Mouse (Mus musculus) small intestine, adult 2 months (tissue): ENCODE measurements around the gene Cdhr4. TPM values are rescaled to one million over a fixed set of nuclear protein-coding genes. Genes with fewer than 3 reads are reported as not detected.

Experiments
- H3K27ac ChIP-seq: fragments of 200-500 bp; 2 replicates; pipeline ENCODE4 v1.5.1; 2012; ENCODE audit warnings: low read depth, low read length, control low read depth, inconsistent platforms; ENCODE audit not compliant: insufficient read depth
- H3K27me3 ChIP-seq: fragments of 200-500 bp; 2 replicates; pipeline ENCODE4 v1.6.1; 2012; ENCODE audit warnings: mild to moderate bottlenecking, moderate library complexity, low read length, inconsistent platforms; ENCODE audit not compliant: control insufficient read depth, insufficient read depth
- H3K36me3 ChIP-seq: fragments of 200-500 bp; 2 replicates; pipeline ENCODE4 v1.6.1; 2012; ENCODE audit warnings: mild to moderate bottlenecking, low read length, control low read depth, inconsistent platforms; ENCODE audit not compliant: control insufficient read depth, insufficient read depth
- H3K4me1 ChIP-seq: fragments of 200-500 bp; 2 replicates; pipeline ENCODE4 v1.6.1; 2012; ENCODE audit warnings: low read length, inconsistent platforms, mixed read lengths; ENCODE audit not compliant: control insufficient read depth, insufficient read depth, insufficient read length
- H3K4me3 ChIP-seq: fragments of 200-500 bp; 2 replicates; pipeline ENCODE4 v1.5.1; 2012; ENCODE audit warnings: low read depth, mild to moderate bottlenecking, control low read depth, inconsistent platforms, low read length, moderate library complexity
- CTCF ChIP-seq: fragments of 200-500 bp; IDR thresholded peaks from 2 replicates; pipeline ENCODE4 v1.5.1; 2012; ENCODE audit warnings: low read depth, mild to moderate bottlenecking, control low read depth, inconsistent platforms, low read length, moderate library complexity, mixed read lengths; ENCODE audit not compliant: insufficient replicate concordance, insufficient read length; ENCODE audit errors: extremely low read depth
- POLR2A ChIP-seq: fragments of 200-500 bp; IDR thresholded peaks from 2 replicates; pipeline ENCODE4 v1.6.1; 2012; ENCODE audit warnings: low read depth, mild to moderate bottlenecking, control low read depth, inconsistent platforms, low read length, moderate library complexity
- WGBS: fragments of 180-500 bp; shearing (Covaris S2); methylation state at CpG from one replicate; pipeline ENCODE4 v1.1.7; 2018; 5-methylcytosine and 5-hydroxymethylcytosine counted together
- polyA plus RNA-seq: library from polyadenylated mRNA; depleted of rRNA; stranded (reverse); fragments of >200 nt; gene quantifications from 2 replicates; pipeline ENCODE4 v1.2.3, GENCODE M21; 2012

Gene Cdhr4
- polyA plus RNA-seq, 1 experiment = 2.3 TPM

DNA sequence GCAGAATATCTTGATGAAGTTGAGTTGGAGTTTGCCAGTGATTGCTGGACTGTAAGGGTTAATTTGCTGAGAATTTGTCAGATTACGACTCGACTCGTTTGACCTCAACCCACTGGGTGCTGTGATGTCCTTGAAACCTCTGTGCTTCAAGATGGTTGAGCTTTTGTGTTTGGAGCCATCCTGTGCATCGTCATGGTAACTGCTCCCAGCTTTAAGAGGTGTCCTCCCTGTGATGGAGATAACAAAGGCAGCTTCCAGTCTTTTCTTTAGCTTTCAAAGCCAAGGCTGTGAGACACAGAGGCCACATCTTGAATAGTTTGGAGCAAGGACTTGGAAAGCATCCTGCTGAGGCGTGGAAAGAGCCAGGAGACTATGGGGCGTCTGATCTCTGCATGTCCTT, 35.2 kb upstream of the Cdhr4 start:
- no peaks in the 10 kb centered on the region for H3K4me1 ChIP-seq
- no peak overlapping the region for H3K27ac ChIP-seq
- TF ChIP-seq CTCF (no peak), POLR2A (no peak)
- no peaks in the 10 kb centered on the region for H3K27me3 ChIP-seq
- H3K4me3 ChIP-seq = no peak overlapping the region
- 64% methylated on average over 6 of the region's 6 CpGs for WGBS
- H3K36me3 ChIP-seq = peaks cover 2% of the 10 kb centered on the region; the same call in 1 of the 2 replicates

DNA sequence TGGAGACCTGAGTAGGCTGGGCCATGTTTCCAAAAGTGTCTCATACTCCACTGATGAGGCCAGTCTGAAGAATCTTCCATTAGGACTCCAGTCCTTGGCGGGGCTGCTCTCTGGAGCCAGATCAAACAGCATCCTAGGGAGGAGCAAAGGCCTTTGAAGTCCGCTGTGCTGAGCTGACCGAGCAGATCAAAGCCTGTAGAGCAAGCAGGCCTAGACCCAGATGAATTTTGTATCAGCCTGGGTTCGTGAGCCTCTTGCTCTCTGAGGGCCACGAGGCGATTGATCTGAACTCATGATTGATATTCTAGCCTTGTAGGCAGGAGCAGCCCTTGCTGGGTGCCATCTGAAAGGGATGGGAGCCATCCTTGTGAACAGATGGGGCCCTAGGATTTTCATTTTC, 32.4 kb upstream of the Cdhr4 start:
- H3K36me3 ChIP-seq = peaks cover 2% of the 10 kb centered on the region; the same call in 1 of the 2 replicates

DNA sequence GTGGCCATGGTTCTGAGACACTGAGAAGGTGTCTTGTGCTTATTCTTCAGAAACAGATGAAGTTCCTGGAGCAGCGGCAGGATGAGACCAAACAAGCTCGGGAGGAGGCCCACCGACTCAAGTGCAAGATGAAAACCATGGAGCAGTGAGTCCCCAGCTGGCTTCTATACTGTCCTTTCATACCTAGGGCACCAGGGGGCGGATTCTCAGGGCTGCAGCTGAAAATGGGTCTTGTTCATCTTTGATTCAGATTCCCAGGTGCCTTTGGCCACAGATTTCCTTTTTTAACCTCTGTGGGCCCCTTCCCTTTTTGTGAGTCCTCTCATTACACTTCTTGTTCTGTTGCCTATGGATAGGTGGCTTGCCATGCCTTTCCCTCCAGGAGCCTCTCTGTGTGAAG, 31.4 kb upstream of the Cdhr4 start:
- Histone ChIP-seq H3K27ac (no peak overlapping the region), H3K27me3 (no peaks in the 10 kb centered on the region), H3K36me3 (peaks cover 2% of the 10 kb centered on the region; the same call in 1 of the 2 replicates), H3K4me1 (no peaks in the 10 kb centered on the region), H3K4me3 (no peak overlapping the region)
- TF ChIP-seq POLR2A (no peak), CTCF (no peak)
- 81% methylated on average over 4 of the region's 4 CpGs for whole genome bisulfite sequencing

More for the DNA sequence above, 32.4 kb upstream of the Cdhr4 start:
- Histone ChIP-seq H3K4me1 (no peaks in the 10 kb centered on the region), H3K27ac (no peak overlapping the region), H3K4me3 (no peak overlapping the region), H3K27me3 (no peaks in the 10 kb centered on the region)
- 81% methylated on average over 6 of the region's 6 CpGs for WGBS
- TF ChIP-seq POLR2A (no peak), CTCF (no peak)

DNA sequence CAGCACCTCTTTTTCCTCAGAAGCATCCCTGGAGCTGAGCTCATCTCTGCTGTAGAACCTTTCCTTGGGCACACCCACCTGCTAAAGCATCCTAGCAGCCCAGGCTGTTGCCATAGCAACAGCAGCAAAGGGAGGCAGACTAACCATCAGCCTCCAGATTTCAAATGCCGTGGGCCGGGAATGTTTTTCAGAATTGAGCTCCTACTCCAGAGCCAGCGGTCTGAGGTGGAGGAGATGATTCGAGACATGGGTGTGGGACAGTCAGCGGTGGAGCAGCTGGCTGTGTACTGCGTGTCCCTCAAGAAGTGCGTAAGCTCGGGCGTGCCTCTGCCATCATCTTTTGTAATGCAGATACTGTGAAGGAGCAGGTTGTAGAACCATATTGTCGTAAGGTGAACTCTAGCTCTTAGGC, 30.9 kb upstream of the Cdhr4 start:
- Histone ChIP-seq H3K36me3 (peaks cover 2% of the 10 kb centered on the region; the same call in 1 of the 2 replicates), H3K4me1 (no peaks in the 10 kb centered on the region), H3K4me3 (no peak overlapping the region), H3K27ac (no peak overlapping the region), H3K27me3 (no peaks in the 10 kb centered on the region)
- 87% methylated on average over 10 of the region's 10 CpGs for WGBS
- no peak for TF ChIP-seq POLR2A
- no peak for TF ChIP-seq CTCF

DNA sequence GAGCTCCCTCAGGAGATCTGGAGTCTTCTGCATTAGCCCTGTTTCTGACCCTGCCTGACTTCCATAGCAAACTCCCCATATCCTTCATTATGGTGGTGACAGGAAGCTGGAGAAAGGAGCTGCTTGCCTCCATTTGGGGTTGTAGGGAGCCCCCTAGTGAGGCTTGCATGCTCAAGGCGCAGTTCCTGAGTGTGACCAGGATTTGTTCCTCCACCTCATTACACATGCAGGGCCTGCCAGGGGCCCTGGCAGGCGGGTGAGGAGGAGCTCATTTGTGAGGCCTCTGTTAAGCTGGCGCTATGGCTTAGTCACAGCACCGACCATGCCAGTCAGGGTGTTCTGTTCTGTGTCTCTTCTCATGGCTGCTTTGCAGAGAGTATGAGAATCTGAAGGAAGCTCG, 30.4 kb upstream of the Cdhr4 start:
- H3K27ac ChIP-seq = no peak overlapping the region
- H3K4me3 ChIP-seq = no peak overlapping the region
- no peaks in the 10 kb centered on the region for H3K27me3 ChIP-seq
- H3K36me3 ChIP-seq = peaks cover 2% of the 10 kb centered on the region; the same call in 1 of the 2 replicates
- TF ChIP-seq POLR2A (no peak), CTCF (no peak; the same call in 1 of the 2 replicates)
- no peaks in the 10 kb centered on the region for H3K4me1 ChIP-seq
- 64% methylated on average over 5 of the region's 5 CpGs for WGBS

DNA sequence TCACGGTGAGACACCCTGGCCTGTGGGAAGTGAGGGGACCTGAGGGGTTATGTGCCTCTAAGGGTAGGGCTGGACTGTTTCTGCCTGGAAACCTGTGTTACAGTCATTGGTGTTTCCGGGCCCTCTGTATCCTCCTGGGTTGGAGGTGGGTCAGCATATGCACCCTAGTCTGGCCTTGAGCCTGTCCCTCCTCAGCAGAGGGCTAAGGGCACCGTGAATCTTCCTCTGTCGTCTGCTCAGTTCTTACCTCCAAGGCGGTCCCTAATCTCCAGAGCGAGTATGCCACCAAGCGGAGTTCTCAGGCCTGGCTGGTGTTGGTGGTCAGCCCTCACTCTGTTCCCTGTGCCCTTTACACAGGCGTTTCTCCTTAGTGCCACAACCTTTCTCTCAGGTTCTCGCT, 29.4 kb upstream of the Cdhr4 start:
- H3K4me1 ChIP-seq = no peaks in the 10 kb centered on the region
- no peaks in the 10 kb centered on the region for H3K36me3 ChIP-seq
- 98% methylated on average over 9 of the region's 9 CpGs for WGBS
- TF ChIP-seq POLR2A (no peak), CTCF (no peak)
- H3K4me3 ChIP-seq = no peak overlapping the region
- no peaks in the 10 kb centered on the region for H3K27me3 ChIP-seq
- H3K27ac ChIP-seq = no peak overlapping the region

DNA sequence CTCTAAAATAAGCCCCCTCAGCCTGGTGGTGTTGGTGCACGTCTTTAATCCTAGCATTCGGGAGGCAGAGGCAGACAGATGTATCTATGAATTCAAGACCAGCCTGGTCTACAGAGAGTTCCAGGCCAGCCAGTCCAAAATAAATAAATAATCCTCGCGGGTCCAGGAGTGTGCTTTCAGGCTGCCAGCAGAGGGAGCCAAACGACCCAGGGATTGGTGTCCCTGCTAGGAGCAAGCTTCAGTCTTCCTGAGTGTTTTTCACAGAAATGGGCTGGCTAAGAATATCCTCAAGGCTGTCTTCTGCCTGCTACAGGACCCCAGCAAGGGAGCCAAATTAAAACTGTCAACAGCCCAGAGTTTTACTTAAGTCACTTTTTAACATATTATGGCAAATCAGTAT, 28.6 kb upstream of the Cdhr4 start:
- 18% methylated on average over 5 of the region's 5 CpGs for WGBS
- no peak overlapping the region for H3K27ac ChIP-seq
- no peak for TF ChIP-seq POLR2A
- peak; percentile 98 for TF ChIP-seq CTCF
- no peaks in the 10 kb centered on the region for H3K36me3 ChIP-seq
- H3K4me1 ChIP-seq = no peaks in the 10 kb centered on the region
- H3K4me3 ChIP-seq = no peak overlapping the region
- no peaks in the 10 kb centered on the region for H3K27me3 ChIP-seq
